Comparison of ENCODE assay signal across 8 mouse cellular contexts in the genomic region with DNA sequence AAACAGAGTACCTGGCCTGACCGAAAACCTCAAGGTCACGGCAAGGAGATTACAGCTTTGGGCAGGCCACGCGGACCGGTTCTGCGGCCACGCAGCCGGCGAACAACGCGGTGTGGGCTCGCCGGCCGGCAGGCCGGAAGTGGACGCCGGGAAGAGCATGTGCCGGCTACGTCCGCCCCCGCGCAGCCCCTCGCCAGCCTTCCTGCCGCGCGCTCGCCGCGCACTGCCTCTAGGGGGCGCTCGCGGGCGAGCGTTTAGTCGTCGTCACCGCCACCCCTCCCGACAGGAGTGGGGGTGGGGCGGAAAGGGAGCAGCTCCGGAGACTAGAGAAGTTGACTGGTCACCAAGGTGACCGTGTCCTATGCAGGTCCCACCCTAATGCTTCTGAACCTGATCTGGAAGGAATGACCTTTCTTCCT. TPM values are rescaled to one million over a fixed set of nuclear protein-coding genes. Genes with fewer than 3 reads are reported as not detected.
DNase-seq lines count a peak whose midpoint lies in the region; ATAC-seq and TF ChIP-seq lines count a peak whose summit lies in the region.

No protein-coding gene starts in this region.

- H3K36me3 ChIP-seq in G1E (replicated peaks), result peaks cover 20% of the 10 kb centered on the region
- no peaks in the 10 kb centered on the region for H3K36me3 ChIP-seq in hindbrain, embryonic 11.5 days (ENCODE audit: control insufficient read depth, insufficient read depth, low read length)

- peak; percentile 41 for TF ChIP-seq CTCF in G1E (IDR thresholded peaks at IDR 0.05; ENCODE audit: low read depth, low read length)

- no peaks in the 10 kb centered on the region for H3K27me3 ChIP-seq in G1E (ENCODE audit: insufficient read depth, low read length)
- H3K27me3 ChIP-seq in hindbrain, embryonic 11.5 days (ENCODE audit: control insufficient read depth, insufficient read depth, low read length), result no peaks in the 10 kb centered on the region

- H3K4me3 ChIP-seq in G1E (ENCODE audit: low read depth, low read length), result peak overlapping the region; percentile 76
- H3K4me3 ChIP-seq in hindbrain, embryonic 11.5 days (ENCODE audit: low read depth, low read length), result peak overlapping the region; percentile 58

- peak overlapping the region; percentile 50 for H3K4me2 ChIP-seq in hindbrain, embryonic 11.5 days (replicated peaks; ENCODE audit: low read depth, low read length)

- H3K27ac ChIP-seq in hindbrain, embryonic 11.5 days (ENCODE audit: low read depth, low read length), result peak overlapping the region; percentile 84

- ATAC-seq in G1E (ENCODE audit: extremely low read depth, insufficient number of reproducible peaks, low FRiP score, poor library complexity, severe bottlenecking), result peak; percentile 23; the same call in 1 of the 2 replicates
- ATAC-seq in hindbrain, embryonic 11.5 days (ENCODE audit: low FRiP score), result peak; percentile 81

- H3K9ac ChIP-seq in hindbrain, embryonic 11.5 days (ENCODE audit: low read depth, low read length), result peak overlapping the region; percentile 76

- H3K9me3 ChIP-seq in G1E (replicated peaks), result no peaks in the 10 kb centered on the region
- no peaks in the 10 kb centered on the region for H3K9me3 ChIP-seq in hindbrain, embryonic 11.5 days (ENCODE audit: control insufficient read depth, low read length)

- WGBS in hindbrain, embryonic 11.5 days, result 24% methylated on average over 30 of the region's 41 CpGs

- peaks cover 16% of the 10 kb centered on the region for H3K4me1 ChIP-seq in G1E (ENCODE audit: insufficient read depth, low read depth, low read length)
- no peaks in the 10 kb centered on the region for H3K4me1 ChIP-seq in hindbrain, embryonic 11.5 days (replicated peaks; ENCODE audit: control insufficient read depth, insufficient read depth, low read length)

- DNase-seq in G1E (ENCODE audit: low spot score), result peak; percentile 43
- peak; percentile 83 for DNase-seq in cerebellum, adult 9-10 months
- DNase-seq in frontal cortex, adult 2 months (ENCODE audit: extremely low spot score in 1 of 2, low spot score in 1 of 2), result peak; percentile 45 to 84
- peak; percentile 88 for DNase-seq in hindbrain, embryonic 11.5 days (ENCODE audit: low spot score)
- DNase-seq in layer of hippocampus, postnatal 14 days (ENCODE audit: low spot score in 2 of 2), result peak; percentile 72 to 82
- DNase-seq in lung, postnatal 10 days, result peak; percentile 87
- DNase-seq in ovary, postnatal 14 days (ENCODE audit: low spot score), result peak; percentile 70
- DNase-seq in thymus, postnatal 10 days (ENCODE audit: low spot score in 2 of 2), result peak; percentile 66 to 84

RNA-seq across cellular contexts. Expression of gene Slc25a5, which starts 0.7 kb away (rescaled TPM):
- total RNA-seq in G1E (2014; fragmentation: Nextera tagmentation) (364 and 370 TPM in 2 replicates), G1E (2017) (745 and 825 TPM in 2 replicates)
- polyA plus RNA-seq in G1E (2012), result 30.0 and 36.2 TPM in 2 replicates
- 474 and 486 TPM in 2 replicates for polyA plus RNA-seq in frontal cortex, adult 2 months (2012; rRNA removed)
- polyA plus RNA-seq in hindbrain, embryonic 11.5 days (2014; fragmentation: Nextera tagmentation; extraction: Ambion mirVana), result 838 and 896 TPM in 2 replicates
- 100 to 1,000 TPM; 369 to 393 TPM for total RNA-seq in layer of hippocampus, postnatal 14 days (2021)

RNA-seq across cellular contexts. Expression of gene Slc25a43, which starts 52.7 kb away (rescaled TPM):
- total RNA-seq in G1E (2014; fragmentation: Nextera tagmentation) (0.75 TPM in 1 of 2 replicates, not detected in the other), G1E (2017) (not detected in 2 replicates)
- 0.06 TPM in 1 of 2 replicates, not detected in the other for polyA plus RNA-seq in G1E (2012)
- polyA plus RNA-seq in frontal cortex, adult 2 months (2012; rRNA removed), result 0.74 and 0.96 TPM in 2 replicates
- polyA plus RNA-seq in hindbrain, embryonic 11.5 days (2014; fragmentation: Nextera tagmentation; extraction: Ambion mirVana), result 1.2 TPM in 2 replicates
- total RNA-seq in layer of hippocampus, postnatal 14 days (2021), result under 1 TPM in 1 of 2 experiments, not detected in 1; 0.30 TPM

Comparison
In these comparisons a context has a peak if more than half of its experiments do, and no peak if none do; other contexts are left out.
1. Peak in every context shown above with its lines: DNase-seq, ATAC-seq, H3K4me3 ChIP-seq and H3K27ac ChIP-seq.
2. RNA of gene Slc25a5, which starts 0.7 kb away (polyA plus RNA-seq): 838 to 896 TPM in hindbrain, embryonic 11.5 days and 474 to 486 TPM in frontal cortex, adult 2 months; 30.0 to 36.2 TPM in G1E; every median in the first group is over 10 times any median in the second.